Comparison of ENCODE assay signal across 13 mouse cellular contexts in the genomic region with DNA sequence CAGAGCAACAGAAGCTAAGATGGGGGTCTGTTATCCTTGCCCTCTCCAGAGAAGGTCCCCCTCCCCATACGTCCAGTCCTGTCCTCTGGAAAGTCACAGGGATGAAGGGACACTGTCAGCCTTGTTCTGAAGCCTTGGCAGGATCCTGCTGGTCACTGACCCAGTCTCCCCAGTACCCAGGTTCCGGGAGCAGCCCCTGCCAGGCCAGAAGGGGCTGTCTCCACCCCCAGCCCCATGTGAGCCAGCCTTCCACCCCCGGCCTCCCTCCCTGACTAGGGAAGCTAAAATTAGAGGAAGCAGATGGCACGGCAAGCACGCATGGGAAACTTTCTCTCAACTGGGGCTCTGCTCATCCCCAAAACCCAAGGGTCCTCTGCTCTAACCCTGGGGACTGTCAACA. TPM values are rescaled to one million over a fixed set of nuclear protein-coding genes. Genes with fewer than 3 reads are reported as not detected.
DNase-seq lines count a peak whose midpoint lies in the region; ATAC-seq and TF ChIP-seq lines count a peak whose summit lies in the region.
"Had no signal": no experiment of that assay in that cellular context is flagged by ENCODE, and none has a peak within 500 bp of the region (broad histone marks: within the 10 kb centered on the region; RNA-seq: fewer than 3 reads in every experiment).

No protein-coding gene starts in this region.

- H3K27me3 ChIP-seq in heart, embryonic 12.5 days (replicated peaks): no peaks in the 10 kb centered on the region
- no peaks in the 10 kb centered on the region for H3K27me3 ChIP-seq in testis, adult 2 months (ENCODE audit: control insufficient read depth, insufficient read depth, low read length)
- H3K27me3 ChIP-seq: liver, embryonic 15.5 days had no signal

- peaks cover 22% of the 10 kb centered on the region for H3K36me3 ChIP-seq in heart, embryonic 12.5 days
- H3K36me3 ChIP-seq in testis, adult 2 months (ENCODE audit: control insufficient read depth, insufficient read depth, low read length): no peaks in the 10 kb centered on the region
- H3K36me3 ChIP-seq: liver, embryonic 15.5 days had no signal

- peaks cover 62% of the 10 kb centered on the region for H3K4me1 ChIP-seq in heart, embryonic 12.5 days (replicated peaks)
- peaks cover 11% of the 10 kb centered on the region for H3K4me1 ChIP-seq in testis, adult 2 months (ENCODE audit: control insufficient read depth, insufficient read depth, low read length)

- H3K27ac ChIP-seq in heart, embryonic 12.5 days (ENCODE audit: poor library complexity, severe bottlenecking): no peak overlapping the region
- 0 out of 2 replicates have a peak overlapping the region, but pooled peaks have one; percentile 7 for H3K27ac ChIP-seq in testis, adult 2 months (ENCODE audit: control insufficient read depth, insufficient read depth, low read depth, low read length)
- H3K27ac ChIP-seq: liver, embryonic 15.5 days had no signal

- no peak for DNase-seq in heart, postnatal 36 days
- DNase-seq in testis, postnatal 14 days (ENCODE audit: low spot score): no peak
- DNase-seq in layer of hippocampus, postnatal 10 days (ENCODE audit: low spot score in 2 of 2): peak; percentile 54 to 71
- no peak for DNase-seq in adrenal gland, postnatal 14 days
- DNase-seq in spleen, adult 18-20 months: no peak
- no peak for DNase-seq in adrenal gland, postnatal 25 days
- DNase-seq: heart, postnatal 10 days; kidney, adult 2 months; thymus, postnatal 4 days had no signal

- WGBS in heart, embryonic 12.5 days: 47% methylated on average over 5 of the region's 5 CpGs

- intact Hi-C loops in heart, postnatal 36 days (cut with DNase I): no loop called here

- H3K4me2 ChIP-seq in heart, embryonic 12.5 days: peak overlapping the region; percentile 26; the same call in 1 of the 2 replicates
- H3K4me2 ChIP-seq: liver, embryonic 15.5 days had no signal

- TF ChIP-seq POLR2A in testis, adult 2 months (IDR thresholded peaks at IDR 0.05; ENCODE audit: control insufficient read depth, low read depth, low read length): no peak

- H3K9ac ChIP-seq in heart, embryonic 12.5 days: peak overlapping the region; percentile 31
- H3K9ac ChIP-seq: liver, embryonic 15.5 days had no signal

- no peak overlapping the region for H3K4me3 ChIP-seq in heart, embryonic 12.5 days
- no peak overlapping the region for H3K4me3 ChIP-seq in testis, adult 2 months (ENCODE audit: control insufficient read depth, low read depth, low read length)
- H3K4me3 ChIP-seq: liver, embryonic 15.5 days; myocyte had no signal

- no peak for ATAC-seq in heart, embryonic 12.5 days (ENCODE audit: insufficient number of reproducible peaks, low FRiP score)

- no peak for TF ChIP-seq CTCF in testis, adult 2 months (IDR thresholded peaks at IDR 0.05; ENCODE audit: control insufficient read depth, insufficient read depth, insufficient replicate concordance, low read depth, low read length)

- no peaks in the 10 kb centered on the region for H3K9me3 ChIP-seq in heart, embryonic 12.5 days (replicated peaks)
- H3K9me3 ChIP-seq: liver, embryonic 15.5 days had no signal

RNA-seq across cellular contexts. Expression of a gene that starts 16.1 kb away (rescaled TPM):
- 11.2 and 11.4 TPM in 2 replicates for polyA plus RNA-seq in heart, embryonic 12.5 days (2016; fragmentation: Nextera tagmentation; extraction: Ambion mirVana)
- 10 to 100 TPM; 13.9 to 15.0 TPM for total RNA-seq in heart, postnatal 36 days (2021)
- 54.3 and 64.0 TPM in 2 replicates for polyA plus RNA-seq in testis, adult 2 months (2012; rRNA removed)
- total RNA-seq in layer of hippocampus, postnatal 10 days (2021): 100 to 1,000 TPM; 360 to 379 TPM
- total RNA-seq in adrenal gland, postnatal 14 days (2021): 63.1 and 64.1 TPM in 2 replicates
- 73.5 and 114 TPM in 2 replicates for total RNA-seq in adrenal gland, postnatal 25 days (2021)

RNA-seq across cellular contexts. Expression of a gene that starts 39.0 kb away (rescaled TPM):
- polyA plus RNA-seq in heart, embryonic 12.5 days (2016; fragmentation: Nextera tagmentation; extraction: Ambion mirVana): 0.34 and 0.40 TPM in 2 replicates
- under 1 TPM; 0.92 to 0.95 TPM for total RNA-seq in heart, postnatal 36 days (2021)
- 14.9 and 15.2 TPM in 2 replicates for polyA plus RNA-seq in testis, adult 2 months (2012; rRNA removed)
- total RNA-seq in layer of hippocampus, postnatal 10 days (2021): under 1 TPM; 0.22 to 0.37 TPM
- total RNA-seq in adrenal gland, postnatal 14 days (2021): 1.1 and 1.4 TPM in 2 replicates
- 2.1 and 3.2 TPM in 2 replicates for total RNA-seq in adrenal gland, postnatal 25 days (2021)

RNA-seq across cellular contexts. Expression of a gene that starts 39.3 kb away (rescaled TPM):
- 55.0 and 58.3 TPM in 2 replicates for polyA plus RNA-seq in heart, embryonic 12.5 days (2016; fragmentation: Nextera tagmentation; extraction: Ambion mirVana)
- total RNA-seq in heart, postnatal 36 days (2021): 1 to 10 TPM; 1.2 to 2.4 TPM
- polyA plus RNA-seq in testis, adult 2 months (2012; rRNA removed): 65.0 and 73.8 TPM in 2 replicates
- 1 to 10 TPM; 2.0 to 2.1 TPM for total RNA-seq in layer of hippocampus, postnatal 10 days (2021)
- 9.7 and 10.7 TPM in 2 replicates for total RNA-seq in adrenal gland, postnatal 14 days (2021)
- total RNA-seq in adrenal gland, postnatal 25 days (2021): 6.0 and 7.2 TPM in 2 replicates

RNA-seq across cellular contexts. Expression of a gene that starts 56.8 kb away (rescaled TPM):
- polyA plus RNA-seq in heart, embryonic 12.5 days (2016; fragmentation: Nextera tagmentation; extraction: Ambion mirVana): 216 and 234 TPM in 2 replicates
- total RNA-seq in heart, postnatal 36 days (2021): 100 to 1,000 TPM; 336 to 360 TPM
- polyA plus RNA-seq in testis, adult 2 months (2012; rRNA removed): 101 and 103 TPM in 2 replicates
- total RNA-seq in layer of hippocampus, postnatal 10 days (2021): 100 to 1,000 TPM; 240 to 254 TPM
- 251 and 300 TPM in 2 replicates for total RNA-seq in adrenal gland, postnatal 14 days (2021)
- 284 and 302 TPM in 2 replicates for total RNA-seq in adrenal gland, postnatal 25 days (2021)

Comparison
In these comparisons a context has a peak if more than half of its experiments do, and no peak if none do; other contexts are left out.
1. DNase-seq: peak in layer of hippocampus, postnatal 10 days (2 of 2); none in heart, postnatal 36 days (0 of 2), testis, postnatal 14 days (single experiment), adrenal gland, postnatal 14 days (single experiment), spleen, adult 18-20 months (0 of 2) and adrenal gland, postnatal 25 days (single experiment).